Mouse (Mus musculus) hindbrain, embryonic 12.5 days (tissue): ENCODE data around the gene Myh11. TPM values are rescaled to one million over a fixed set of nuclear protein-coding genes. Genes with fewer than 3 reads are reported as not detected.

Source experiments
- ATAC-seq: fragments of 200-750 bp; cut with Nextera tagmentation; 2 replicates; pipeline ENCODE4 v1.8.0; 2017; ENCODE audit warnings: moderate TSS enrichment; ENCODE audit not compliant: low FRiP score
- H3K27ac ChIP-seq: fragments of 300-500 bp; sonication (generic); 2 replicates; pipeline ENCODE4 v1.5.1; 2016; ENCODE audit warnings: mild to moderate bottlenecking
- H3K27me3 ChIP-seq: fragments of 300-500 bp; sonication (generic); 2 replicates; pipeline ENCODE4 v1.6.1; 2016; ENCODE audit warnings: mild to moderate bottlenecking
- H3K36me3 ChIP-seq: fragments of 300-500 bp; sonication (generic); 2 replicates; pipeline ENCODE4 v1.6.1; 2016; ENCODE audit warnings: mild to moderate bottlenecking
- H3K4me1 ChIP-seq: fragments of 300-500 bp; sonication (generic); 2 replicates; pipeline ENCODE4 v1.6.1; 2016
- H3K4me2 ChIP-seq: fragments of 300-500 bp; sonication (generic); replicated peaks from 2 replicates; pipeline ENCODE4 v1.6.1; 2016; ENCODE audit warnings: mild to moderate bottlenecking
- H3K4me3 ChIP-seq: fragments of 300-500 bp; sonication (generic); 2 replicates; pipeline ENCODE4 v1.5.1; 2016; ENCODE audit warnings: mild to moderate bottlenecking
- H3K9ac ChIP-seq: fragments of 300-500 bp; sonication (generic); 2 replicates; pipeline ENCODE4 v1.6.1; 2016; ENCODE audit warnings: mild to moderate bottlenecking, moderate library complexity
- H3K9me3 ChIP-seq: fragments of 300-500 bp; sonication (generic); replicated peaks from 2 replicates; pipeline ENCODE4 v1.6.1; 2016; ENCODE audit warnings: mild to moderate bottlenecking
- WGBS: fragments of 180-500 bp; shearing (Covaris S2); methylation state at CpG from one replicate; pipeline ENCODE4 v1.1.7; 2016; 5-methylcytosine and 5-hydroxymethylcytosine counted together
- polyA plus RNA-seq: library from polyadenylated mRNA; unstranded; fragments of >200 nt; fragmentation: Nextera tagmentation; extraction: Ambion mirVana; gene quantifications from 2 replicates; pipeline ENCODE4 v1.2.1, GENCODE M21; 2016

Gene Myh11
- polyA plus RNA-seq, 1 experiment from 2014 or later = 0.30 TPM

DNA sequence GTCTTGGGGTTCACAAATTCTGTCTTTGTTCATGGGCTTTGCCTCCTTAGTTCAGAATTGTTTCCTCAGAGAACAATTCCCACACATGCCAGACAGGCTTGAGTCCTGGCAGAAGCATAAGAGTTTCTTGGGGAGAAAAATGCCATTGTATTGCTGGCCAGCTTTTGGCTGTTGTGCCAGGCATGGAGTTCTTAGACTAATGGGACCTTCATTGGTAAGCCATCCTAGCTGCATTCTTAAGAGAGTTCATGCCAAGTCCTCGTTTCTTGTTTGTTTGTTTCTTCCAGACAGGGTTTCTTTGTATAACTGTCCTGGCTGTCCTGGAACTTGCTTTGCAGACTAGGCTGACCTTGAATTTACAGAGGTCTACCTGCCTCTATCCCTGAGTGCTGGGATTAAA, 107.3 kb downstream of the Myh11 start:
- Histone ChIP-seq H3K27ac (no peak overlapping the region), H3K4me1 (no peaks in the 10 kb centered on the region), H3K9ac (no peak overlapping the region), H3K27me3 (no peaks in the 10 kb centered on the region), H3K4me3 (no peak overlapping the region), H3K36me3 (peaks cover 68% of the 10 kb centered on the region), H3K9me3 (no peaks in the 10 kb centered on the region), H3K4me2 (no peak overlapping the region)
- no peak for ATAC-seq
- WGBS = 87% methylated on average over 1 of the region's 1 CpGs

DNA sequence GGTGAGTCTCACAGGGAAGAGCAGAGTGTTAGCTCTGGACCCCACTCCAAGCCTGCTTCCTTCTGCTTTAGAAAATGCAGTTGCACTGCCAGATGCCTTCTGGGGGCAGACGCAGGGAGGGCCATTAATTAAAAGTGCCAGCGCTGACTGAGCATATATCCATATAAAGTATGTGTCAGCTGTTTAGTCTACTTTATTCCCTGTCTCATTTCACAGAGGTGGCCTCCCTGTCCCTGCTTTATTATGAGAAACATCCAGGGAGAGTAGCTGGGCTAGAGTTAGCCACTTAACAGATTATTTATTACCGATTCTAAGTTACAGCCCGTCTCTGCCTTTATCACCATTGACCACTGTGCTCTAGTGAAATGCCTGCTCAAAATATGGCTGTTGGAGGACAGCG, 108.8 kb downstream of the Myh11 start:
- peaks cover 71% of the 10 kb centered on the region for H3K36me3 ChIP-seq
- no peaks in the 10 kb centered on the region for H3K9me3 ChIP-seq
- H3K9ac ChIP-seq = no peak overlapping the region
- ATAC-seq = no peak
- WGBS = 90% methylated on average over 5 of the region's 5 CpGs
- H3K4me1 ChIP-seq = no peaks in the 10 kb centered on the region
- H3K4me2 ChIP-seq = no peak overlapping the region
- H3K27ac ChIP-seq = no peak overlapping the region
- H3K27me3 ChIP-seq = no peaks in the 10 kb centered on the region
- no peak overlapping the region for H3K4me3 ChIP-seq

DNA sequence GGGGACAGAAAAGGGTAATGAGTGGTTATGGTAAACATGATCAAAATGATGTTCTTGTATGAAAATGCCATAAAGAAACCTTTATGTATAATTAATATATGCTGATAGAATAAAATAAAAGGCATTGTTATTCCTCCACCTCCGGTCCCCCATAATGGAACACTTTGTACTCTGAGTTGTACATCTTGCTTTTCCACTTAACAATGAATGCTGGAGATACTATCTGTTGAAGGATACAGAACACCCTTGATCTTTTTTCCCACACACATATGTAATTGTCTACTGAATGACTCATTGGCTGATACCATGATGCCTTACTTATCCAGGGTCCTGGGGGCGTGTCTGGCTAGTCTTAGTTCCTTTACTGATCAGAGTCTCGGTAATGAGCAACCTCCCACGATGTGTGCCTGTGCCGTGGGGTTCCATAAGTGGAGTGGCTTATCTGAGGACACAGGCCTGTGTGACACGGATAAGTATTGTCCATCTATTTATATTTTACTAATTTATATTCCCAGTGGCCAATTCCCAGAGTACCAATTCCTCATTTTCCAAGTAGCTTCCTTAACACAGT, 110.9 kb downstream of the Myh11 start:
- Histone ChIP-seq H3K27ac (no peak overlapping the region), H3K4me1 (no peaks in the 10 kb centered on the region), H3K4me2 (no peak overlapping the region), H3K36me3 (peaks cover 73% of the 10 kb centered on the region), H3K9me3 (no peaks in the 10 kb centered on the region), H3K9ac (no peak overlapping the region), H3K27me3 (no peaks in the 10 kb centered on the region), H3K4me3 (no peak overlapping the region)
- no peak for ATAC-seq
- WGBS = 88% methylated on average over 6 of the region's 6 CpGs

DNA sequence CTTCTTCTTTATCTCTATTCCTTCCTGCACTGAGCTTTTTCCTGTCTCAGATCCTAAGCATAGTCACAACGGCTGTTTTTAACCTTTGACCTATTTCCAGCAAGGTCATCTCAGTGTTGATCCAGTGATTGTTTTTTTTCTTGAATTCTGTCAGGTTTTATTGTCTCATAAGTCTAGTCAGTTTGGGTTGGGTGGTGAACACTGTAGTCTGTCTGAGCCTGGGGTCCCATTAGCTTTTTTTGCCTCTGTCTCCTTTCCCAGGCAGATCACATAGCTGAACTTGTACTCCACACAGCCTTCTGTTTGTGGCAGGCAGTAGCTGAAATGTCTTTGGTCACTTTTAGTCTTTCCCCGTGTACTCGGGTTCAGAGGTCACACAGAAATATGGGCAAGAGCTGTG, 113.1 kb downstream of the Myh11 start:
- no peak overlapping the region for H3K4me2 ChIP-seq
- no peaks in the 10 kb centered on the region for H3K27me3 ChIP-seq
- no peaks in the 10 kb centered on the region for H3K4me1 ChIP-seq
- H3K9ac ChIP-seq = no peak overlapping the region
- no peak overlapping the region for H3K4me3 ChIP-seq
- ATAC-seq = no peak
- no peak overlapping the region for H3K27ac ChIP-seq
- H3K9me3 ChIP-seq = no peaks in the 10 kb centered on the region
- H3K36me3 ChIP-seq = peaks cover 74% of the 10 kb centered on the region
- WGBS = 82% methylated on average over 3 of the region's 3 CpGs

DNA sequence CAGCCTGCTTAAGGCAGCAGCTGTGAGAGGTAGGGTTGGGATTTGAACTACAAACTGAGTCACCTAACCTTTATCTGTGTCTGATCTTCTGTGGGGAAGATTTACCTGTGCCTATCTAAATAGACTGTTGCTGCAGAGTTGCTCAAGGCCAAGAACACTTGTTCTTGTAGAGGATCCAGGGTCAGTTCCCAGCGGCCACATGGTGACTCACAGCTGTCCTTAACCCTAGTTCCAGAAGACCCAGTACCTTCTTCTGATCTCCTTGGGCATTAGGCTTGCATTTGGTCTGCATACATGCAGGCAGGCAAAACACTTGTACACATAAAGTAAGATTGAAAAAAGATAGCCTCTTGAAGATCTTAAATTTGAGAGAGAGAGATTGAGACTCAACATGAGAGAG, 121.5 kb downstream of the Myh11 start:
- Histone ChIP-seq H3K4me1 (peaks cover 8% of the 10 kb centered on the region), H3K4me2 (no peak overlapping the region), H3K9me3 (no peaks in the 10 kb centered on the region), H3K4me3 (no peak overlapping the region), H3K9ac (no peak overlapping the region), H3K27me3 (no peaks in the 10 kb centered on the region), H3K36me3 (peaks cover 53% of the 10 kb centered on the region), H3K27ac (no peak overlapping the region)
- WGBS = 97% methylated on average over 1 of the region's 1 CpGs
- no peak for ATAC-seq

DNA sequence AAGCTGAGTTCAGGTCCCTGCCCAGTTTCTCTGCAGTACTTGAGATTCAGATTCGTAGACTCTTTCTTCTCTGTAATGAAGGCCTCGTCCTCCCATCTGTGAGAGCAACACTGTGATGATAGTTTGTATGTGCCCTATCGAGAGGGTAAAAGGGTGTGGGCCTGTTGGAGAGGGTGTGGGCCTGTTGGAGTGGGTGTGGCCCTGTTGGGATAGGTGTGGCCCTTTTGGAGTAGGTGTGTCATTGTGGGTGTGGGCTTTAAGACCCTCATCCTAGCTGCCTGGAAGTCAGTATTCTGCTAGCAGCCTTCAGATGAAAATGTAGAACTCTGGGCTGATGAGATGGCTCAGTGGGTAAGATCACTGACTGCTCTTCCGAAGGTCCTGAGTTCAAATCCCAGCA, 124.7 kb downstream of the Myh11 start:
- no peak for ATAC-seq
- WGBS = 95% methylated on average over 4 of the region's 4 CpGs
- Histone ChIP-seq H3K36me3 (peaks cover 28% of the 10 kb centered on the region), H3K4me3 (no peak overlapping the region), H3K4me2 (no peak overlapping the region), H3K27me3 (no peaks in the 10 kb centered on the region), H3K27ac (no peak overlapping the region), H3K9me3 (no peaks in the 10 kb centered on the region), H3K4me1 (peaks cover 28% of the 10 kb centered on the region), H3K9ac (no peak overlapping the region)

DNA sequence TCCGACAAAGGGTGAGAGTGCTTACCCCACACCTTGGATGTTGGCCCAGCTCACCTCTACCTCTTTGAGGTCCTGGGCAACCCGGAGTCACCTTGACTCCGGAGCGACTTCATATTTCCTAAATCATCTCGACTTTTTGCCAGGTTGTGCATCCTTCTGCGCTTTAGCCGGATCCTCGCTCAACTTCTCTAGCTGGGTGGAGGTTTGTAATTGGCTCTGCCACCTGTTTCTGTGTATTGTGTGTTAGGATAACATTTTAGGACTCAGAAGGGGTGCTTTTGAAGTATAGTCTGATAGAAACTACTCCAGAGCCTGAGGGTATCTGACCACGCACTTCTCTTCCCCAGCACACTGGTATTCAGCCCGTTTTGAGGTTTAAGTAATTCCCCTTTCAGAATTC, 127.4 kb downstream of the Myh11 start:
- 1% methylated on average over 10 of the region's 10 CpGs for WGBS
- Histone ChIP-seq H3K27ac (no peak overlapping the region), H3K36me3 (peaks cover 4% of the 10 kb centered on the region), H3K4me2 (peak overlapping the region; percentile 67), H3K9me3 (no peaks in the 10 kb centered on the region), H3K4me1 (peaks cover 28% of the 10 kb centered on the region), H3K9ac (peak overlapping the region; percentile 81), H3K27me3 (no peaks in the 10 kb centered on the region), H3K4me3 (peak overlapping the region; percentile 66)
- no peak for ATAC-seq

DNA sequence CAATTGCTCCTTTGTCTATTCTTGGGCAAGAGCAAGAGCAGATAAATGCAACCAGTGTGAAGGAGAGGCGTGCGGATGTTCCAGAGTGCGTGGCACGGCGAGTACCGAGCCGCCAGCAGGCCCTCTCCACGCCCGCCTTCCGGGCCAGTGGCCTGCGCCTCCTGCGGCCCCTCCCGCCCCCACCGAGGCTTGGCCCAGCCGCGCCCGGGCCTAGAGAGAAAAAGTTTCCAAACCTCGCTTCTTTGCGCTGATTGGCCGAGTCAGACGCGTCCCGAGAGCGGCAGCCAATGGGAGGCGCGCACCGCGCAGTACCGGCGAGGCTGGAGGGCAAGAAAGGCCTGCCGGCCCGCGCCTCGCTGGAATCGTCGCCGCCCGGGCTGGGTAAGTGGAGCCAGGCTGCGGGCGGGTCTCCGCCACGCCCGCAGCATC, 128.2 kb downstream of the Myh11 start, which contains the start of the genes Nde1 and Marf1:
Gene Nde1, plus strand, starts transcription at position 288 of the 429 bp plus-strand sequence.
Gene Marf1, minus strand, starts transcription at position 364 of the 429 bp plus-strand sequence.
- peak within 1 kb of the TSS; percentile 81 for H3K9ac ChIP-seq
- peak; percentile 84 for ATAC-seq
- peaks cover 33% of the 10 kb centered on the region for H3K4me1 ChIP-seq
- H3K4me3 ChIP-seq = peak within 1 kb of the TSS; percentile 66
- WGBS = 0% methylated on average over 39 of the region's 43 CpGs
- H3K27me3 ChIP-seq = no peaks in the 10 kb centered on the region
- peak within 1 kb of the TSS; percentile 84 for H3K27ac ChIP-seq
- no peaks in the 10 kb centered on the region for H3K9me3 ChIP-seq
- no peaks in the 10 kb centered on the region; the same call in 1 of the 2 replicates for H3K36me3 ChIP-seq
- H3K4me2 ChIP-seq = peak within 1 kb of the TSS; percentile 67

DNA sequence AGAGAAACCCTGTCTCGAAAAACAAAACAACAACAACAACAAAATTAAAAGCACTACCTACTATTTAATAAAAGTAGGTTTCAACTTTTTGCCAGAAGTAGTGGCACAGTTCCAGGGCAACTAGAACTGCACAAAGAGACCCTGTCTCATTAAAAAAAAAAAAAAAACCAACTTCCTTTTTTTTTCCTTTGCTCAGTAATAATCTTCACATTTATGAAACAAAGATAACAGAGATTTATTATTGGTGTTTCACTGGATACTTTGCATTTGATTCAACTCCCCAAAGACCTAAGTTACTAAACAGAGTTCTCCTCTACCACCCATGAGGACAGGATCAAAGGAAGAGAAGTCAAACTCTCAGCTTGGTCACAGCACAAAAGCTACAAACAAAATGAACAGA, 130.2 kb downstream of the Myh11 start:
- ATAC-seq = no peak
- Histone ChIP-seq H3K36me3 (no peaks in the 10 kb centered on the region), H3K27ac (no peak overlapping the region), H3K9me3 (no peaks in the 10 kb centered on the region), H3K4me1 (peaks cover 39% of the 10 kb centered on the region), H3K4me3 (no peak overlapping the region), H3K27me3 (no peaks in the 10 kb centered on the region), H3K9ac (no peak overlapping the region), H3K4me2 (no peak overlapping the region)
- 71% methylated on average over 1 of the region's 1 CpGs for WGBS

DNA sequence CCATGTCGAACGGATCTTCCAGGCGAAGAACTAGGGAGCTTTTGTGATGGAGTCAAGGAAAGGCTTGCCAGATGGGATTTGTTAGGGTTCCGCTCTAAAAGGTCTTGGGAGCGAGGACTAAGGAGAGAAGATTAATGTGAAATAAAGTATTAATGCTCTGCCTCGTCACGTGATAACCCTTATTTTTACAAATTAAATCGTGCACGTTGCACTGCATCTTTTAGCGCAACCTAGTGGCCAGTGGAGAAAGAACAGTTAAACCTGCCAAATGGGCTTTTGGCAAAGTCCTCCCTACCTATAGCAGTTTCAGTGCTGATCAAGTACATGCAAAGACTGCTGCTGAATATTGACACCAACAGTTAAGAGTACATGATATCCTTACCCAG, 131.4 kb downstream of the Myh11 start:
- Histone ChIP-seq H3K27me3 (no peaks in the 10 kb centered on the region), H3K4me2 (peak overlapping the region; percentile 51), H3K36me3 (no peaks in the 10 kb centered on the region), H3K27ac (peak overlapping the region; percentile 96), H3K4me1 (peaks cover 31% of the 10 kb centered on the region), H3K4me3 (peak overlapping the region; percentile 78), H3K9me3 (no peaks in the 10 kb centered on the region), H3K9ac (peak overlapping the region; percentile 64)
- 1% methylated on average over 10 of the region's 10 CpGs for WGBS
- ATAC-seq = peak; percentile 26; the same call in 1 of the 2 replicates

DNA sequence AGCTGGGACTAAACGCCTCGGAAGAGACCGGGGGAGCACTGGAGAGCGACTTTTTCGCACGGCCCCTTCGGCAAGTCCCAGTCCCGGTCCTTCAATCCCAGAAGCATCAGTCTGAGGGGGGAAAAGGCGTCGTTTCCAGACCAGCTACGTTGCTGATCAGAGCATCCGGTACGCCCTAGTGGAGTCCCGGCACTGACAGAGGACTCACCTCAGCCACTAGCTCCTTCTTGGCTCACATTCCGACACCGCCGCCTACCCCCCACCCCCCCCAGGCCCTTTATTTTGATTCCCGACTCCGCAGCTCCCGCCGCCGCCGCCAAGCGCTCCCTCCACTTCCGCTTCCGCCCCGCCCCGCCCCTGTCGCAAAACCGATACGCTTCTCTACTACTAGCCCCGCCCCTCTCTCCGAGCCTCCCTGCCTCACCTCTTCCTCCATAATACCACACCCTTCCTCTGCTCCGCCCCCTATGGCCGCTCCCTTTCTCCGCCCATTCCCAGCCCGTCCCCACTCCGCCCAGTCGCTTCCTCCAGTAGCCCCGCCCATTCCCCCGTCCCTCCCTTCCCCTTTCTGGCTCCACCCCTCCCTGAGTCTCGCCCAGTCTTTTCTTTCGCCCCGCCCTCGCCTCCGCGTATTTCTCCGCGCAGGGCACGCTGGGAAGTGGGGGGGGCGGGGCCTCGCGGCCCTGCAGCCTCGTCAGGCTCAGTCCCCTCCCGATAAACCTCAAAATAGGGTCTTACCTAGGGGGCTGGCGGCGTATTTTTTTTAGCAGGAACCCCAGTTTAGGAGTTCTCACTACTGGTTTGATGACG, 132.0 kb downstream of the Myh11 start:
- peak; percentile 96 for ATAC-seq
- peak overlapping the region; percentile 80 for H3K9ac ChIP-seq
- peaks cover 26% of the 10 kb centered on the region for H3K4me1 ChIP-seq
- H3K27me3 ChIP-seq = no peaks in the 10 kb centered on the region
- H3K4me2 ChIP-seq = peak overlapping the region; percentile 64
- WGBS = under 1% methylated on average over 52 of the region's 58 CpGs
- no peaks in the 10 kb centered on the region for H3K9me3 ChIP-seq
- H3K4me3 ChIP-seq = peak overlapping the region; percentile 78
- peak overlapping the region; percentile 96 for H3K27ac ChIP-seq
- no peaks in the 10 kb centered on the region for H3K36me3 ChIP-seq

DNA sequence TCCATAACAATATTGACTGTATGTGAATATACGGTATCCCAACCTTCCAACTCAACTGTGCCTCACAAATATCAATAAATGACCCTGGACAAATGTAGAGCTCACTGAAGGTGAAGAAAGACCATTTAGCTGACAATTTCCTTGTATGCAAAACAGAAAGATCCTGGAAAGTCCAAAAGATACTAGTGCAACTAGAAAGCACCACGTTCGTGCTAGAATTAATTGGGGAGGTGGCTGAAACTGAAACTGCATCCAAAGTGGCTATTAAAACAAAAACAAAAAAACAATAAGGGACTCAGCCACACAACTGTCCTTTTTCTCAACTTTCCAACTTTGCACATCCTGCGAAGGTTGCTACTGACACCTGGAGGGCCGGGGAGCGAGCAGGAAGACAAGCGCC, 132.6 kb downstream of the Myh11 start:
- no peak for ATAC-seq
- Histone ChIP-seq H3K27me3 (no peaks in the 10 kb centered on the region), H3K9me3 (no peaks in the 10 kb centered on the region), H3K4me2 (peak overlapping the region; percentile 64), H3K4me3 (peak overlapping the region; percentile 78), H3K9ac (peak overlapping the region; percentile 80), H3K36me3 (peaks cover 3% of the 10 kb centered on the region; the same call in 1 of the 2 replicates), H3K4me1 (peaks cover 20% of the 10 kb centered on the region), H3K27ac (peak overlapping the region; percentile 84)
- WGBS = 10% methylated on average over 7 of the region's 7 CpGs
